Comparison of ENCODE assay signal across 7 mouse cellular contexts in genomic region chr7:73594492-73595139, GRCm38 (mm10). TPM values are rescaled to one million over a fixed set of nuclear protein-coding genes. Genes with fewer than 3 reads are reported as not detected.
DNase-seq lines count a peak whose midpoint lies in the region; ATAC-seq and TF ChIP-seq lines count a peak whose summit lies in the region.

No protein-coding gene starts in this region.

- H3K79me2 ChIP-seq in C2C12 (ENCODE audit: control insufficient read depth, insufficient read depth): no peaks in the 10 kb centered on the region

- peak; percentile 66 for DNase-seq in 3T3-L1 (ENCODE audit: low read depth, low spot score)
- peak; percentile 74 for DNase-seq in hindbrain, embryonic 11.5 days (ENCODE audit: low spot score)
- no peak for DNase-seq in liver, embryonic 13.5 days
- peak; percentile 84 for DNase-seq in retina, embryonic 14.5 days (ENCODE audit: low spot score)
- no peak for DNase-seq in frontal cortex, postnatal 10 days (ENCODE audit: low spot score in 2 of 2)

- no peaks in the 10 kb centered on the region for H3K36me3 ChIP-seq in C2C12 (ENCODE audit: control insufficient read depth, insufficient read depth)
- H3K36me3 ChIP-seq in embryonic facial prominence, embryonic 12.5 days: no peaks in the 10 kb centered on the region
- no peaks in the 10 kb centered on the region for H3K36me3 ChIP-seq in hindbrain, embryonic 11.5 days (ENCODE audit: control insufficient read depth, insufficient read depth, low read length)
- H3K36me3 ChIP-seq in liver, embryonic 13.5 days: no peaks in the 10 kb centered on the region

- no peaks in the 10 kb centered on the region for H3K27me3 ChIP-seq in C2C12 (ENCODE audit: control insufficient read depth, insufficient read depth, insufficient read length)
- H3K27me3 ChIP-seq in embryonic facial prominence, embryonic 12.5 days: no peaks in the 10 kb centered on the region
- no peaks in the 10 kb centered on the region for H3K27me3 ChIP-seq in hindbrain, embryonic 11.5 days (ENCODE audit: control insufficient read depth, insufficient read depth, low read length)
- H3K27me3 ChIP-seq in liver, embryonic 13.5 days: no peaks in the 10 kb centered on the region

- H3K4me1 ChIP-seq in embryonic facial prominence, embryonic 12.5 days: peaks cover 36% of the 10 kb centered on the region
- 0 out of 2 replicates have a peak, but pooled peaks cover 2% of the 10 kb centered on the region for H3K4me1 ChIP-seq in hindbrain, embryonic 11.5 days (replicated peaks; ENCODE audit: control insufficient read depth, insufficient read depth, low read length)
- H3K4me1 ChIP-seq in liver, embryonic 13.5 days (replicated peaks): peaks cover 58% of the 10 kb centered on the region

- TF ChIP-seq CTCF in C2C12 (IDR thresholded peaks at IDR 0.05; ENCODE audit: control insufficient read depth, insufficient read depth, insufficient read length): no peak

- ATAC-seq in embryonic facial prominence, embryonic 12.5 days (ENCODE audit: insufficient number of reproducible peaks, insufficient read depth, low FRiP score, low TSS enrichment): no peak
- ATAC-seq in hindbrain, embryonic 11.5 days (ENCODE audit: low FRiP score): peak; percentile 62; the same call in 1 of the 2 replicates
- no peak for ATAC-seq in liver, embryonic 13.5 days (ENCODE audit: low read depth)

- 1% methylated on average over 14 of the region's 14 CpGs for WGBS in embryonic facial prominence, embryonic 12.5 days
- 2% methylated on average over 14 of the region's 14 CpGs for WGBS in hindbrain, embryonic 11.5 days
- 1% methylated on average over 14 of the region's 14 CpGs for WGBS in liver, embryonic 13.5 days (ENCODE audit: insufficient replicate concordance)

- 0 out of 2 replicates have a peak, but pooled peaks cover under 1% of the 10 kb centered on the region for H3K9me3 ChIP-seq in embryonic facial prominence, embryonic 12.5 days
- no peaks in the 10 kb centered on the region for H3K9me3 ChIP-seq in hindbrain, embryonic 11.5 days (ENCODE audit: control insufficient read depth, low read length)
- H3K9me3 ChIP-seq in liver, embryonic 13.5 days (replicated peaks): no peaks in the 10 kb centered on the region

- H3K79me3 ChIP-seq in C2C12 (ENCODE audit: low read depth): no peaks in the 10 kb centered on the region

- H3K4me3 ChIP-seq in C2C12 (ENCODE audit: insufficient read depth, poor library complexity, severe bottlenecking): peak overlapping the region; percentile 2
- peak overlapping the region; percentile 23 for H3K4me3 ChIP-seq in embryonic facial prominence, embryonic 12.5 days
- peak overlapping the region; percentile 12; the same call in 1 of the 2 replicates for H3K4me3 ChIP-seq in hindbrain, embryonic 11.5 days (ENCODE audit: low read depth, low read length)
- H3K4me3 ChIP-seq in liver, embryonic 13.5 days (replicated peaks): peak overlapping the region; percentile 45

- 0 out of 2 replicates have a peak overlapping the region, but pooled peaks have one; percentile 20 for H3K9ac ChIP-seq in embryonic facial prominence, embryonic 12.5 days
- H3K9ac ChIP-seq in hindbrain, embryonic 11.5 days (ENCODE audit: low read depth, low read length): no peak overlapping the region
- H3K9ac ChIP-seq in liver, embryonic 13.5 days: peak overlapping the region; percentile 71

- H3K27ac ChIP-seq in embryonic facial prominence, embryonic 12.5 days: peak overlapping the region; percentile 92
- peak overlapping the region; percentile 70 for H3K27ac ChIP-seq in hindbrain, embryonic 11.5 days (ENCODE audit: low read depth, low read length)
- H3K27ac ChIP-seq in liver, embryonic 13.5 days: peak overlapping the region; percentile 85

- peak overlapping the region; percentile 51 for H3K4me2 ChIP-seq in embryonic facial prominence, embryonic 12.5 days (replicated peaks)
- peak overlapping the region; percentile 50 for H3K4me2 ChIP-seq in hindbrain, embryonic 11.5 days (replicated peaks; ENCODE audit: low read depth, low read length)
- H3K4me2 ChIP-seq in liver, embryonic 13.5 days: peak overlapping the region; percentile 79

- H3ac ChIP-seq in C2C12 (ENCODE audit: control insufficient read depth, insufficient read length, low read depth): peak overlapping the region; percentile 4

TF ChIP-seq in C2C12, 6 proteins besides CTCF, POLR2A, EP300 and RAD21:
- TF ChIP-seq FOSL1 (IDR thresholded peaks at IDR 0.05; ENCODE audit: insufficient read depth, low read length, poor library complexity, severe bottlenecking): no peak
- no peak for TF ChIP-seq MAX (IDR thresholded peaks at IDR 0.05)
- TF ChIP-seq CEBPB (IDR thresholded peaks at IDR 0.05; ENCODE audit: low read depth): no peak
- TF ChIP-seq MYOG (IDR thresholded peaks at IDR 0.05; ENCODE audit: control insufficient read depth, extremely low read depth, insufficient read length): no peak
- TF ChIP-seq USF1 (IDR thresholded peaks at IDR 0.05; ENCODE audit: low read depth): no peak
- TF ChIP-seq MYOD1 (IDR thresholded peaks at IDR 0.05; ENCODE audit: control insufficient read depth, insufficient read length, low read depth): no peak

RNA-seq across cellular contexts. Expression of gene Chd2, which starts 53.0 kb away (rescaled TPM):
- 5.8 TPM for polyA plus RNA-seq in C2C12 (2012; fragmentation: generic; extraction: Trizol)
- polyA plus RNA-seq in embryonic facial prominence, embryonic 12.5 days (2016; fragmentation: Nextera tagmentation; extraction: Ambion mirVana): 57.9 and 65.0 TPM in 2 replicates
- 45.4 and 64.4 TPM in 2 replicates for polyA plus RNA-seq in hindbrain, embryonic 11.5 days (2014; fragmentation: Nextera tagmentation; extraction: Ambion mirVana)
- 18.8 and 25.6 TPM in 2 replicates for polyA plus RNA-seq in liver, embryonic 13.5 days (2015; fragmentation: Nextera tagmentation; extraction: Ambion mirVana)

Comparison
In these comparisons a context has a peak if more than half of its experiments do, and no peak if none do; other contexts are left out.
1. DNase-seq: peak in 3T3-L1 (single experiment), hindbrain, embryonic 11.5 days (single experiment) and retina, embryonic 14.5 days (single experiment); none in liver, embryonic 13.5 days (single experiment) and frontal cortex, postnatal 10 days (0 of 2).
2. Peak in every context shown above with its lines, with median percentiles within 50 percentile points of each other: H3K4me3 ChIP-seq, H3K27ac ChIP-seq and H3K4me2 ChIP-seq.